Mouse (Mus musculus) ES-E14 (cell line): ENCODE measurements at regions not wholly inside any gene's neighbourhood (a gene's known extent, or its start where the extent isn't known, plus 50 kb on each side); places are given as distances from the start of the nearest gene placed in this dataset.

Experiments
- CHD2 ChIP-seq: IDR thresholded peaks from 2 replicates; pipeline ENCODE4 v1.6.1; 2014; ENCODE audit warnings: mild to moderate bottlenecking, low read depth, low read length, inconsistent platforms
- HCFC1 ChIP-seq: IDR thresholded peaks from 2 replicates; pipeline ENCODE4 v1.6.1; 2012; ENCODE audit warnings: low read length, inconsistent platforms, borderline replicate concordance; ENCODE audit not compliant: insufficient read depth
- MAFK ChIP-seq: IDR thresholded peaks from 2 replicates; pipeline ENCODE4 v1.6.1; 2014; ENCODE audit warnings: mild to moderate bottlenecking, low read depth, low read length, inconsistent platforms; ENCODE audit not compliant: insufficient read depth
- ZC3H11A ChIP-seq: IDR thresholded peaks from 2 replicates; pipeline ENCODE4 v1.6.1; 2012; ENCODE audit warnings: low read depth, mild to moderate bottlenecking, inconsistent platforms, low read length, borderline replicate concordance
- ZNF384 ChIP-seq: IDR thresholded peaks from 2 replicates; pipeline ENCODE4 v1.6.1; 2012; ENCODE audit warnings: low read depth, low read length, inconsistent platforms

GRCm38 (mm10) chr6:120612346-120612745 lies 53.8 kb upstream of the Cecr2 start:
- TF ChIP-seq MAFK (no peak), ZC3H11A (no peak), HCFC1 (no peak), CHD2 (no peak), ZNF384 (no peak)
